Mouse (Mus musculus) myocyte (in vitro differentiated cells): ENCODE results near the gene Rmi2. TPM values are rescaled to one million over a fixed set of nuclear protein-coding genes. Genes with fewer than 3 reads are reported as not detected.

Source experiments
- H3K27me3 ChIP-seq: one replicate; pipeline ENCODE4 v1.6.1; 2011; ENCODE audit not compliant: control insufficient read depth, insufficient read depth, insufficient read length
- H3K36me3 ChIP-seq: one replicate; pipeline ENCODE4 v1.6.1; 2011; ENCODE audit not compliant: control insufficient read depth, insufficient read depth
- H3K4me2 ChIP-seq: one replicate; pipeline ENCODE4 v1.6.1; 2011; ENCODE audit warnings: low read depth, control low read depth
- H3K4me3 ChIP-seq: one replicate; pipeline ENCODE4 v1.5.1; 2011; ENCODE audit warnings: mild to moderate bottlenecking, control low read depth, moderate library complexity
- H3K79me2 ChIP-seq: one replicate; pipeline ENCODE4 v1.6.1; 2011; ENCODE audit not compliant: control insufficient read depth, insufficient read depth
- H3ac ChIP-seq: one replicate; pipeline ENCODE4 v1.6.1; 2011; ENCODE audit not compliant: control insufficient read depth, insufficient read length
- CEBPB ChIP-seq: IDR thresholded peaks from 2 replicates; pipeline ENCODE4 v1.6.1; 2011; ENCODE audit warnings: mild to moderate bottlenecking, moderate library complexity; ENCODE audit not compliant: poor library complexity, insufficient read depth, severe bottlenecking
- E2F4 ChIP-seq: IDR thresholded peaks from one replicate; pipeline ENCODE4 v1.6.1; 2011; ENCODE audit warnings: mild to moderate bottlenecking, control low read depth, moderate library complexity; ENCODE audit not compliant: insufficient read depth
- MAX ChIP-seq: IDR thresholded peaks from one replicate; pipeline ENCODE4 v1.6.1; 2011; ENCODE audit warnings: low read depth, mild to moderate bottlenecking, control low read depth
- MYOD1 ChIP-seq, 3 experiments: IDR thresholded peaks; one replicate each; pipeline ENCODE4 v1.6.1; 2011; ENCODE audit warnings: control low read depth in 2 of 3, low read depth in 2 of 3, mild to moderate bottlenecking in 2 of 3, moderate library complexity in 1 of 3; ENCODE audit not compliant: insufficient read length in 2 of 3, control insufficient read depth in 1 of 3
- MYOG ChIP-seq, 3 experiments: IDR thresholded peaks; one replicate each; pipeline ENCODE4 v1.6.1; 2011; ENCODE audit warnings: control low read depth in 2 of 3, low read depth in 2 of 3, mild to moderate bottlenecking in 2 of 3; ENCODE audit not compliant: insufficient read length in 2 of 3, control insufficient read depth in 1 of 3, insufficient read depth in 1 of 3
- POLR2A ChIP-seq: IDR thresholded peaks from one replicate; pipeline ENCODE4 v1.6.1; 2011; ENCODE audit warnings: low read depth, mild to moderate bottlenecking, control low read depth, moderate library complexity; ENCODE audit not compliant: insufficient read length
- POLR2AphosphoS2 ChIP-seq: IDR thresholded peaks from one replicate; pipeline ENCODE4 v1.6.1; 2011; ENCODE audit warnings: low read depth, control low read depth; ENCODE audit not compliant: insufficient read length
- REST ChIP-seq: IDR thresholded peaks from one replicate; pipeline ENCODE4 v1.6.1; 2011; ENCODE audit warnings: mild to moderate bottlenecking, control low read depth, moderate library complexity; ENCODE audit not compliant: insufficient read depth, insufficient read length
- SRF ChIP-seq: IDR thresholded peaks from one replicate; pipeline ENCODE4 v1.6.1; 2011; ENCODE audit warnings: low read depth; ENCODE audit not compliant: control insufficient read depth, insufficient read length
- TCF12 ChIP-seq: IDR thresholded peaks from one replicate; pipeline ENCODE4 v1.6.1; 2011; ENCODE audit warnings: mild to moderate bottlenecking, control low read depth; ENCODE audit not compliant: poor library complexity, insufficient read depth, severe bottlenecking
- TCF3 ChIP-seq: IDR thresholded peaks from one replicate; pipeline ENCODE4 v1.6.1; 2011; ENCODE audit warnings: low read depth, control low read depth; ENCODE audit not compliant: insufficient read length
- USF1 ChIP-seq: IDR thresholded peaks from one replicate; pipeline ENCODE4 v1.6.1; 2011; ENCODE audit warnings: low read depth, mild to moderate bottlenecking, control low read depth, moderate library complexity
- polyA plus RNA-seq: library from polyadenylated mRNA; unstranded; fragments of >200 nt; fragmentation: generic; extraction: Trizol; gene quantifications from one replicate; pipeline ENCODE4 v1.2.1, GENCODE M21; 2012; ENCODE audit warnings: missing spikeins

Gene Rmi2
- polyA plus RNA-seq, 1 experiment: 0.64 TPM

DNA sequence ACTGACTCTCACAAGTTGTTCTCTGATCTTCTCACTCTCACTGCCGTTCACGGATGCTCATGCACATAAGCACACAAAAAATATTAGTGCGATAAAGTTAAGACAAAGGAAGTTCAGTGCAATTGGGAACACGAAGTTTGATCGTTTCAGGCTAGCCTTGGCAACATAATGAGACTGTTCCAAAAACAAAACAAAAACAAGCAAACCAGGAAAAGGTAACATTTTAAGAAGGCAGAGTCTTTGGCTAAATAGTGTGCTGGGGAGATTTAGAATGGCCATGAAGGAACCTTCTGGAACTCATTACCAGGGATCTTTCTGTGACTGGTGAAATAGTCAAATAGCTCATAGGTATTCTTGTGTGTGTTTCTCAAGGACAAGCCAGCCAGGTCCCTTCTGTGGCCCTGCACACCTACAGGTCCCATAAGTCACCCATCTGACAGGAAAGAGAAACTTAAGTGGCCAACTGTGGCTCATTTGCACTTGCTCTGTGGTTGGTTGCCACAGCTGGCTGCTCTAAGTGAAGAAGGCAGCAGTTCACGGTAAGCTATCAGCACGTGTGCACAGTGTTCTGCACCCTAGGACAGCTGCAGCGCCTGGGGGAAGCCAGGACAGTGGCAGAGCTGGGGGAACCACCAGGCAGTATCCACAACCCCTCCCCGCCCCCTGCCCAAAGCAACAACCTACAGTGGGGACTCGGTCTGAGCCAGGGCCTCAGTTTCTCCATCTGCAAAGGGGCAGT, 28.9 kb upstream of the Rmi2 start, which contains the start of gene Prm1:
Gene Prm1 (minus strand): TSS at position 51 of the 739 bp plus-strand sequence.
- Histone ChIP-seq H3K4me2 (no peak within 1 kb of the TSS), H3K27me3 (peaks cover 30% of the 10 kb centered on the region), H3K79me2 (no peaks in the 10 kb centered on the region), H3K36me3 (no peaks in the 10 kb centered on the region), H3ac (no peak within 1 kb of the TSS), H3K4me3 (no peak within 1 kb of the TSS)
- TF ChIP-seq POLR2A (no peak), MAX (no peak), TCF3 (no peak), MYOG (IDR thresholded peaks at IDR 0.05; ENCODE audit: control insufficient read depth in 1 of 3, insufficient read depth in 1 of 3, insufficient read length in 2 of 3, low read depth in 2 of 3) (peak in 2 of 3 experiments; percentile 81 to 87), TCF12 (no peak), SRF (no peak), E2F4 (no peak), MYOD1 (IDR thresholded peaks at IDR 0.05; ENCODE audit: control insufficient read depth in 1 of 3, insufficient read length in 2 of 3, low read depth in 2 of 3) (peak in 2 of 3 experiments; percentile 75 to 79), CEBPB (no peak)

DNA sequence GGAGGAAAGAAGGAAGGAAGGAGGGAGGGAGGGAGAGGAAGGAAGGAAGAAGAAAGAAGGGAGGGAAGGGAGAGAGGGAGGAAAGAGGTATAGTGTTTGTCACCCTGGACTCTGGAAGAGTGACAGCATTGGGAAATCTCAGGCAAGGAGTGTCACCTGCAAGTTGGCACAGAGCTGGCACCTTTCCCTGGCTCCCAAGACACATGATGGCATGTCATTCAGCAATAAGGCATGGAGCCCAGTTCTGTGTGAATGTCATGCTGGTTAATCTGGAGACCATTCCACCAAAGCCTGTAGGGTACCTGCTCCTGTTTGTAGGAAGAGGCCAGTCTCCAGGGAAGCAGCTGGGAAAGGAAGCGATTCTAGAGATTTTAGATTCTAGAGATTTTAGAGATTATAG, 24.5 kb upstream of the Rmi2 start:
- Histone ChIP-seq H3K36me3 (no peaks in the 10 kb centered on the region), H3K79me2 (no peaks in the 10 kb centered on the region), H3ac (no peak overlapping the region), H3K4me2 (no peak overlapping the region), H3K27me3 (peaks cover 30% of the 10 kb centered on the region), H3K4me3 (no peak overlapping the region)
- TF ChIP-seq POLR2A: no peak
- TF ChIP-seq REST: no peak
- no peak for TF ChIP-seq MYOG (IDR thresholded peaks at IDR 0.05; ENCODE audit: control insufficient read depth in 1 of 3, insufficient read depth in 1 of 3, insufficient read length in 2 of 3, low read depth in 2 of 3)
- TF ChIP-seq MYOD1 (IDR thresholded peaks at IDR 0.05; ENCODE audit: control insufficient read depth in 1 of 3, insufficient read length in 2 of 3, low read depth in 2 of 3): no peak
- TF ChIP-seq TCF12: no peak
- no peak for TF ChIP-seq SRF
- no peak for TF ChIP-seq TCF3
- no peak for TF ChIP-seq CEBPB
- TF ChIP-seq USF1: no peak
- no peak for TF ChIP-seq MAX
- no peak for TF ChIP-seq E2F4
- TF ChIP-seq POLR2AphosphoS2: no peak

DNA sequence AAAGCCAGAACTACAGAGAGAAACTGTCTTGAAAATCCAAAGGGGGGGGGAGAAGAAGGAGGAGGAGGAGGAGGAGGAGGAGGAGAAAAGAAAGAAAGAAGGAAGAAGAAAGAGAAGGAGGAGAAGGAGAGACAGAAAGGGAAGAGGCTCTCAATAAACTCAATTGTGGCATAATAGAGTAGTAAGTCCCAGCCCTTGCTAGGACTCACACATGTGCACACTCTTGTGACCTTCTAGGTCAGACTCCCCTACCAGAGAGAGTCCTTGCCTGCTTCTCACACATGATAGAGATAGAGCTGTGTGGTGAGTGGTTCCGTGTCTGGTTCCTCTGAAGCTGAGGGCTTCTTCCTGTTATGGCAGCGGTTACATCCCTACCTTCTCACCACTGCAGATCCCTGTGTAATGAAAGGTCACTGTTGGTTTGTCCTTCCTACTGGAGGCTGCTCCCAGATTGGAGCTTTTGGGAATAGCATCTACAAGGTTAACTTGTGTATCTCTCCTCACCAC, 21.9 kb upstream of the Rmi2 start, which contains the start of gene Gm11172:
Gene Gm11172 (plus strand): TSS at position 51 of the 507 bp plus-strand sequence.
- H3K27me3 ChIP-seq: peaks cover 19% of the 10 kb centered on the region
- no peak within 1 kb of the TSS for H3K4me2 ChIP-seq
- no peak within 1 kb of the TSS for H3ac ChIP-seq
- H3K79me2 ChIP-seq: no peaks in the 10 kb centered on the region
- no peaks in the 10 kb centered on the region for H3K36me3 ChIP-seq
- no peak within 1 kb of the TSS for H3K4me3 ChIP-seq
- TF ChIP-seq SRF (no peak), TCF3 (no peak), TCF12 (no peak), MAX (no peak)

DNA sequence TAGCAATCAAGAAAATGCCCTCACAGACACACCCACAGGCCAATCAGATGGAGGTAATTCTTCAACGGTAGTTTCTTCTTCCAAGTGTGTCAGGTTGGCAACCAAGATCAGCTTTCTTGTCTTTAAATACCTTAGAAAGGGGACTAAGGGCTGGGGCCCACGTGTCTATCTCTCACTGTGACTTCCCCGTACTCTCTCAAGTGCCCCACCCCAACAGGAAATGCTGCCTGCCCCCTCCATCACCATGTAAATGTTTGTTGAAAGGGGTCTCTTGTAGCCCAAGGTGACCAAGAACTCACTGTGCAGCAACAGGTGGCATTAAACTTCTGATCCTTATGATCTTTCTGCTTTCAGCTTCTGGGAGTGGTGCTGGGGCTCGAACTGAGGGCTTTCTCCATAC, 21.1 kb upstream of the Rmi2 start:
- Histone ChIP-seq H3K27me3 (peaks cover 13% of the 10 kb centered on the region), H3K79me2 (no peaks in the 10 kb centered on the region), H3K4me2 (no peak overlapping the region), H3K36me3 (no peaks in the 10 kb centered on the region), H3ac (no peak overlapping the region), H3K4me3 (no peak overlapping the region)
- TF ChIP-seq E2F4: no peak
- TF ChIP-seq SRF: no peak
- no peak for TF ChIP-seq POLR2A
- no peak for TF ChIP-seq MAX
- TF ChIP-seq TCF12: no peak
- TF ChIP-seq POLR2AphosphoS2: no peak
- TF ChIP-seq USF1: no peak
- TF ChIP-seq REST: no peak
- no peak for TF ChIP-seq CEBPB
- TF ChIP-seq MYOD1 (IDR thresholded peaks at IDR 0.05; ENCODE audit: control insufficient read depth in 1 of 3, insufficient read length in 2 of 3, low read depth in 2 of 3): no peak

DNA sequence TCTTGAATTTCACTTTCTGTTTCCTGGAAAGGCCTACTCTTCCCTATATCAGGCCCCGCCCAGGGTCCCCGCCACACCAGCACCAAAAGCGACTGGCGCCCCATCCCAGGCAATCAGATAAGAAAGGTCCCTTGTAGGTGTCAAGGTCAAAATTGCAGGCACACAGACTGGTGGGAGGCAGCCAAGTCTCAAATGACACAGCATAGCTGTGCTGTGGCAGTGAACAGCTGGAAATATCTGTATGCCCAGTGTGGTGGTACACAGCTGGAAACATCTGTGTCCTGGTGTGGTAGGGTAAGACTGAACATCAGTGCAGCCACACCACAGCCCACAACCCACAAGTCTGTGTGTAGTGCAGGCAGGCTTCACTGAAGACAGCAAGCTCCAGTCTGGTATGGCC, 20.0 kb upstream of the Rmi2 start:
- Histone ChIP-seq H3ac (no peak overlapping the region), H3K27me3 (peaks cover 1% of the 10 kb centered on the region), H3K4me3 (no peak overlapping the region), H3K4me2 (no peak overlapping the region), H3K79me2 (no peaks in the 10 kb centered on the region), H3K36me3 (no peaks in the 10 kb centered on the region)
- TF ChIP-seq MYOG (IDR thresholded peaks at IDR 0.05; ENCODE audit: control insufficient read depth in 1 of 3, insufficient read depth in 1 of 3, insufficient read length in 2 of 3, low read depth in 2 of 3): no peak
- TF ChIP-seq MYOD1 (IDR thresholded peaks at IDR 0.05; ENCODE audit: control insufficient read depth in 1 of 3, insufficient read length in 2 of 3, low read depth in 2 of 3): no peak
- no peak for TF ChIP-seq POLR2AphosphoS2
- no peak for TF ChIP-seq TCF12
- TF ChIP-seq POLR2A: no peak
- TF ChIP-seq MAX: no peak
- no peak for TF ChIP-seq REST
- TF ChIP-seq TCF3: no peak
- TF ChIP-seq CEBPB: no peak
- no peak for TF ChIP-seq SRF
- TF ChIP-seq USF1: no peak
- TF ChIP-seq E2F4: no peak
